Mouse (Mus musculus): Measurements from ENCODE around the gene Olfr92. TPM values are rescaled to one million over a fixed set of nuclear protein-coding genes. Genes with fewer than 3 reads are reported as not detected.
A peak's percentile ranks its signal among the peaks of the same experiment; 100 is the strongest.

The Olfr92 gene
- total and polyA plus RNA-seq, 3 experiments: not detected

DNA sequence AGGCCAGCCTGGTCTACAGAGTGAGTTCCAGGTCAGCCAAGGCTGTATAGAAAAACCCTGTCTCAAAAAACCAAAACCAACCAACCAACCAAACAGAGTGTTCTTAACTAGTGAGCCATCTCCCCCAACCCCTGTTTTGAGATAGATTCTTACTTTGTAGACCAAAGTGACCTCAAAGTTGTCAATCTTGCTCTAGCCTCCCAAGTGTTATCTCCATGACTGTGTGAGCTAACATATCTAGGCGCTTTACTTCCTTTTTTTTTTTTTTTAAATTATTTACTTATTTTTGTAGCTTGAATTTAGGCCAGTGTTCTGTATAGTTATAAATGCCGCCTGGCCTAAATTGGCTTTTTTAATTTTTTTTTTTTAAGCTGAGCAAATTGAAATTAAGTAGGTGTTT is 53.9 kb downstream of the Olfr92 start:
- Histone ChIP-seq H3K79me2 (ENCODE audit: control insufficient read depth, insufficient read depth, low read length, poor library complexity) (no peaks in the 10 kb centered on the region), H3K27ac (ENCODE audit: control insufficient read depth, low read depth, low read length) (no peak overlapping the region), H3K9ac (ENCODE audit: control insufficient read depth, low read depth, low read length, poor library complexity, severe bottlenecking) (no peak overlapping the region), H3K4me3 (ENCODE audit: control insufficient read depth in 1 of 2, insufficient read depth in 1 of 2, low read depth in 2 of 2, low read length in 2 of 2) (no peak overlapping the region), H3K27me3 (ENCODE audit: control insufficient read depth in 1 of 2, insufficient read depth in 2 of 2, low read length in 2 of 2) (no peaks in the 10 kb centered on the region), H3K36me3 (ENCODE audit: control insufficient read depth in 1 of 2, insufficient read depth in 2 of 2, low read length in 2 of 2) (peaks cover 0 to 5% of the 10 kb centered on the region in 2 experiments; a peak in 2 of 4 replicates), H3K4me1 (ENCODE audit: control insufficient read depth in 1 of 2, insufficient read depth in 2 of 2, low read length in 2 of 2) (peaks cover 0 to 3% of the 10 kb centered on the region in 2 experiments; a peak in 1 of 4 replicates), H3K9me3 (replicated peaks; ENCODE audit: insufficient read depth, low read length) (no peaks in the 10 kb centered on the region)
- DNase-seq (ENCODE audit: low read depth, low spot score): peak; percentile 76
- TF ChIP-seq NRF1 (IDR thresholded peaks at IDR 0.05; ENCODE audit: insufficient read depth, low read depth, low read length, poor library complexity, severe bottlenecking): no peak
- TF ChIP-seq CHD2 (IDR thresholded peaks at IDR 0.05; ENCODE audit: low read length): no peak
- TF ChIP-seq EP300 (IDR thresholded peaks at IDR 0.05; ENCODE audit: low read depth in 1 of 2, low read length in 2 of 2): peak; percentile 58 to 82; a peak in 3 of 4 replicates
- peak; percentile 95 for TF ChIP-seq ZNF384 (IDR thresholded peaks at IDR 0.05; ENCODE audit: low read depth, low read length)
- TF ChIP-seq MAFK (IDR thresholded peaks at IDR 0.05; ENCODE audit: borderline replicate concordance, low read depth, low read length): 0 out of 2 replicates have a peak, but pooled peaks have one; percentile 28
- no peak for TF ChIP-seq POLR2AphosphoS5 (IDR thresholded peaks at IDR 0.05; ENCODE audit: borderline replicate concordance, low read depth, low read length)
- TF ChIP-seq TCF12 (IDR thresholded peaks at IDR 0.05; ENCODE audit: low read depth, low read length): peak; percentile 27; the same call in 1 of the 2 replicates
- TF ChIP-seq ETS1 (IDR thresholded peaks at IDR 0.05; ENCODE audit: low read depth, low read length): peak; percentile 50; the same call in 1 of the 2 replicates
- TF ChIP-seq MXI1 (IDR thresholded peaks at IDR 0.05; ENCODE audit: low read depth, low read length): no peak
- peak; percentile 84 for TF ChIP-seq GATA1 (IDR thresholded peaks at IDR 0.05; ENCODE audit: low read depth, low read length)
- TF ChIP-seq RCOR1 (IDR thresholded peaks at IDR 0.05; ENCODE audit: low read depth, low read length): peak; percentile 71
- 0 out of 2 replicates have a peak, but pooled peaks have one; percentile 13 for TF ChIP-seq HCFC1 (IDR thresholded peaks at IDR 0.05; ENCODE audit: low read depth, low read length)
- TF ChIP-seq ELF1 (IDR thresholded peaks at IDR 0.05; ENCODE audit: low read depth, low read length): peak; percentile 9; the same call in 1 of the 2 replicates
- TF ChIP-seq KAT2A (conservative IDR thresholded peaks at IDR 0.05; ENCODE audit: low read depth, low read length): no peak
- no peak for TF ChIP-seq MYC (IDR thresholded peaks at IDR 0.05; ENCODE audit: low read depth, low read length)

- peaks cover 0 to 5% of the 10 kb centered on the region in 2 experiments; a peak in 2 of 4 replicates for H3K36me3 ChIP-seq (ENCODE audit: control insufficient read depth in 1 of 2, insufficient read depth in 2 of 2, low read length in 2 of 2)
Measured at GRCm38 (mm10) chr17:37063686-37064495, 56.0 kb downstream of the Olfr92 start.

More at GRCm38 (mm10) chr17:37063686-37064495, 56.0 kb downstream of the Olfr92 start:
- Histone ChIP-seq H3K9me3 (replicated peaks; ENCODE audit: insufficient read depth, low read length) (no peaks in the 10 kb centered on the region), H3K27me3 (ENCODE audit: control insufficient read depth in 1 of 2, insufficient read depth in 2 of 2, low read length in 2 of 2) (no peaks in the 10 kb centered on the region), H3K4me3 (ENCODE audit: control insufficient read depth in 1 of 2, insufficient read depth in 1 of 2, low read depth in 2 of 2, low read length in 2 of 2) (no peak overlapping the region), H3K27ac (ENCODE audit: control insufficient read depth, low read depth, low read length) (no peak overlapping the region), H3K79me2 (ENCODE audit: control insufficient read depth, insufficient read depth, low read length, poor library complexity) (no peaks in the 10 kb centered on the region), H3K4me1 (ENCODE audit: control insufficient read depth in 1 of 2, insufficient read depth in 2 of 2, low read length in 2 of 2) (peaks cover 0 to 3% of the 10 kb centered on the region in 2 experiments; a peak in 1 of 4 replicates), H3K9ac (ENCODE audit: control insufficient read depth, low read depth, low read length, poor library complexity, severe bottlenecking) (no peak overlapping the region)
- no peak for DNase-seq (ENCODE audit: low read depth, low spot score)
- TF ChIP-seq RAD21 (IDR thresholded peaks at IDR 0.05; ENCODE audit: low read depth, low read length) (no peak), UBTF (IDR thresholded peaks at IDR 0.05; ENCODE audit: borderline replicate concordance, insufficient read depth, low read depth, low read length) (no peak), CTCF (IDR thresholded peaks at IDR 0.05 in 2 of 3, conservative IDR thresholded peaks at IDR 0.05 in 1 of 3; ENCODE audit: control insufficient read depth in 1 of 3, insufficient read depth in 1 of 3, low read depth in 2 of 3, low read length in 3 of 3, poor library complexity in 1 of 3, severe bottlenecking in 1 of 3) (no peak), KAT2A (conservative IDR thresholded peaks at IDR 0.05; ENCODE audit: low read depth, low read length) (no peak)
